Mouse (Mus musculus) liver, postnatal 0 days (tissue): ENCODE measurements around the gene Tbkbp1.

ENCODE experiments used
- CTCF ChIP-seq: sonication (generic); IDR thresholded peaks from 2 replicates; pipeline ENCODE4 v1.5.1; 2016; ENCODE audit warnings: antibody characterized with exemption, low read depth
- EP300 ChIP-seq: IDR thresholded peaks from 2 replicates; pipeline ENCODE4 v1.6.1; 2016; ENCODE audit warnings: antibody characterized with exemption, low read depth, mild to moderate bottlenecking

DNA sequence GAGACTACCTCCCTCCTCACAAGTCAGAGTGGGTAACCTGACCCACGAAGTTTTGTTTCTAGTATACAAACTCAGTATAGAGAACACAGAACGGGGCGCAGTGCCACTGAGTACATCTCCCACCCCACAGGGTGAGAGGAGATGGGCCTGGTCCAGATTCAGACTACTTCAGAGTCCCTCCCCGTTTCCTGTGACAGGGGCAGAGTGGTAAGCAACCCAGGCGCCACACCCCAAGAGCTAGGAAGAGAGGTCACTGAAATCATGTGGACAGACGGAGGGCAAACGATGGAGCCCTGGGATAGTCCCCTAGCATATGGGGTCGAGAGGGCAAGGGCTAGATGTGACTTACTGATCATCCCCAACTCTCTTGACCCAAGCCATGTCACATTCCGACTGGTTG is 5.3 kb downstream of the Tbkbp1 start:
- TF ChIP-seq CTCF (no peak), EP300 (no peak)
